ENCODE assay signal across 9 mouse cellular contexts in the genomic region with DNA sequence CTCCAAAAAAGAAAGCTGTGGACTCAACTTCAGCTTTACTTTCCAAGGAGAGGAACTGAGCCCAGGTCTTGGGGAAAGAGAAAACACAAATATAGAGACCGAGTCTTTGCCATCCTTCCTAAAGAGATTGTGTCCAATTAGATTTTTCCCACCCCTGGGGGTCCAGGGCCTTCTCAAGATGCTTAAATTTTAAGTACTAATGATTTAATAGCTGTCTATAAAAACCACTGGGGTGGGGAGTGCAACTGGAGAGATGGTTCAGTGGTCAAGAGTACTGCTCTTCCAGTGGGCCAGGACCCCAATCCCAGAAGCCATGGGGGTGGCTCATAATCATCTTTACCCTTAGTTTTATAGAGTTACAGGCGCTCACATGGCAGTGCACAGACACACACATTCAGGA. TPM values are rescaled to one million over a fixed set of nuclear protein-coding genes. Genes with fewer than 3 reads are reported as not detected.
A peak's percentile ranks its signal among the peaks of the same experiment; 100 is the strongest.
DNase-seq lines count a peak whose midpoint lies in the region; ATAC-seq and TF ChIP-seq lines count a peak whose summit lies in the region.
"Had no signal": no experiment of that assay in that cellular context is flagged by ENCODE, and none has a peak within 500 bp of the region (broad histone marks: within the 10 kb centered on the region; RNA-seq: fewer than 3 reads in every experiment).

No protein-coding gene starts in this region.

- H3K4me2 ChIP-seq in heart, postnatal 0 days (ENCODE audit: low read depth, low read length) = peak overlapping the region; percentile 80
- peak overlapping the region; percentile 89; the same call in 1 of the 2 replicates for H3K4me2 ChIP-seq in stomach, embryonic 15.5 days
- no peak overlapping the region; the same call in 1 of the 2 replicates for H3K4me2 ChIP-seq in stomach, postnatal 0 days (replicated peaks; ENCODE audit: low read depth)
- H3K4me2 ChIP-seq in limb, embryonic 14.5 days (replicated peaks; ENCODE audit: low read depth, low read length, severe bottlenecking) = no peak overlapping the region
- peak overlapping the region; percentile 63; the same call in 1 of the 2 replicates for H3K4me2 ChIP-seq in stomach, embryonic 16.5 days (ENCODE audit: low read depth, low read length)

- peak overlapping the region; percentile 31; the same call in 1 of the 2 replicates for H3K9ac ChIP-seq in heart, postnatal 0 days (replicated peaks; ENCODE audit: low read depth, low read length)
- H3K9ac ChIP-seq in stomach, embryonic 15.5 days = no peak overlapping the region
- H3K9ac ChIP-seq in stomach, postnatal 0 days (ENCODE audit: low read length) = no peak overlapping the region
- H3K9ac ChIP-seq in limb, embryonic 14.5 days (ENCODE audit: low read depth, low read length, severe bottlenecking) = peak overlapping the region; percentile 12; the same call in 1 of the 2 replicates
- no peak overlapping the region for H3K9ac ChIP-seq in stomach, embryonic 16.5 days (ENCODE audit: low read length)

- no peak overlapping the region for H3K27ac ChIP-seq in heart, postnatal 0 days (ENCODE audit: low read depth)
- no peak overlapping the region for H3K27ac ChIP-seq in stomach, embryonic 15.5 days
- H3K27ac ChIP-seq in stomach, postnatal 0 days (replicated peaks) = no peak overlapping the region
- no peak overlapping the region for H3K27ac ChIP-seq in limb, embryonic 14.5 days (replicated peaks; ENCODE audit: low read depth, low read length)
- no peak overlapping the region for H3K27ac ChIP-seq in stomach, embryonic 16.5 days (ENCODE audit: low read length)

- no peak for DNase-seq in heart, postnatal 0 days (ENCODE audit: low spot score)
- no peak for DNase-seq in heart, adult 8-10 months (ENCODE audit: low spot score)
- DNase-seq in stomach, postnatal 0 days (ENCODE audit: low spot score) = no peak
- DNase-seq in limb, embryonic 14.5 days (ENCODE audit: low spot score) = no peak
- DNase-seq in adrenal gland, adult 18-20 months (ENCODE audit: low spot score in 2 of 2) = no peak
- DNase-seq: kidney, adult 11 months had no signal

- peak overlapping the region; percentile 71; the same call in 1 of the 2 replicates for H3K4me3 ChIP-seq in heart, postnatal 0 days (ENCODE audit: low read depth, low read length)
- no peak overlapping the region for H3K4me3 ChIP-seq in stomach, embryonic 15.5 days (replicated peaks)
- no peak overlapping the region for H3K4me3 ChIP-seq in stomach, postnatal 0 days (ENCODE audit: low read depth, low read length)
- H3K4me3 ChIP-seq in limb, embryonic 14.5 days (replicated peaks; ENCODE audit: low read length) = no peak overlapping the region
- H3K4me3 ChIP-seq in stomach, embryonic 16.5 days (replicated peaks; ENCODE audit: low read length) = no peak overlapping the region

- no peak for TF ChIP-seq POLR2A in limb, embryonic 14.5 days (IDR thresholded peaks at IDR 0.05; ENCODE audit: borderline replicate concordance, extremely low read depth, insufficient read depth, insufficient read length)

- no peak for TF ChIP-seq EP300 in heart, postnatal 0 days (IDR thresholded peaks at IDR 0.05; ENCODE audit: low read depth)
- no peak for TF ChIP-seq EP300 in stomach, postnatal 0 days (optimal IDR thresholded peaks at IDR 0.05)

- H3K9me3 ChIP-seq in heart, postnatal 0 days (replicated peaks; ENCODE audit: control insufficient read depth, low read length) = no peaks in the 10 kb centered on the region
- no peaks in the 10 kb centered on the region for H3K9me3 ChIP-seq in stomach, embryonic 15.5 days
- H3K9me3 ChIP-seq in stomach, postnatal 0 days (ENCODE audit: control insufficient read depth, low read length) = no peaks in the 10 kb centered on the region
- H3K9me3 ChIP-seq in limb, embryonic 14.5 days (ENCODE audit: control insufficient read depth, low read length) = no peaks in the 10 kb centered on the region
- no peaks in the 10 kb centered on the region for H3K9me3 ChIP-seq in stomach, embryonic 16.5 days (replicated peaks; ENCODE audit: control insufficient read depth, low read length)

- WGBS in heart, postnatal 0 days = 90% methylated on average over 2 of the region's 2 CpGs
- 84% methylated on average over 2 of the region's 2 CpGs for WGBS in stomach, embryonic 15.5 days
- 90% methylated on average over 2 of the region's 2 CpGs for whole genome bisulfite sequencing in stomach, postnatal 0 days
- 77% methylated on average over 2 of the region's 2 CpGs for WGBS in limb, embryonic 14.5 days
- 90% methylated on average over 2 of the region's 2 CpGs for WGBS in stomach, embryonic 16.5 days

- H3K36me3 ChIP-seq in heart, postnatal 0 days (replicated peaks; ENCODE audit: control insufficient read depth, insufficient read depth, low read length) = peaks cover 14% of the 10 kb centered on the region; the same call in 1 of the 2 replicates
- H3K36me3 ChIP-seq in stomach, embryonic 15.5 days = peaks cover 5% of the 10 kb centered on the region; the same call in 1 of the 2 replicates
- H3K36me3 ChIP-seq in stomach, postnatal 0 days (ENCODE audit: control insufficient read depth, insufficient read depth, low read length) = 0 out of 2 replicates have a peak, but pooled peaks cover 2% of the 10 kb centered on the region
- peaks cover 20% of the 10 kb centered on the region for H3K36me3 ChIP-seq in limb, embryonic 14.5 days (ENCODE audit: control insufficient read depth, insufficient read depth, low read length)
- no peaks in the 10 kb centered on the region for H3K36me3 ChIP-seq in stomach, embryonic 16.5 days (ENCODE audit: control insufficient read depth, insufficient read depth, low read length)

- no peaks in the 10 kb centered on the region for H3K27me3 ChIP-seq in heart, postnatal 0 days (ENCODE audit: control insufficient read depth, insufficient read depth, low read length)
- no peaks in the 10 kb centered on the region for H3K27me3 ChIP-seq in stomach, embryonic 15.5 days (replicated peaks)
- H3K27me3 ChIP-seq in stomach, postnatal 0 days (ENCODE audit: control insufficient read depth, insufficient read depth, low read length) = no peaks in the 10 kb centered on the region
- H3K27me3 ChIP-seq in limb, embryonic 14.5 days (ENCODE audit: control insufficient read depth, insufficient read depth, low read length) = no peaks in the 10 kb centered on the region
- no peaks in the 10 kb centered on the region for H3K27me3 ChIP-seq in stomach, embryonic 16.5 days (ENCODE audit: control insufficient read depth, insufficient read depth, low read length)

- no peak for TF ChIP-seq CTCF in heart, postnatal 0 days (IDR thresholded peaks at IDR 0.05; ENCODE audit: low read depth)
- no peak for TF ChIP-seq CTCF in stomach, postnatal 0 days (IDR thresholded peaks at IDR 0.05; ENCODE audit: low read depth)

- H3K4me1 ChIP-seq in heart, postnatal 0 days (ENCODE audit: control insufficient read depth, insufficient read depth) = 0 out of 2 replicates have a peak, but pooled peaks cover 10% of the 10 kb centered on the region
- peaks cover 14% of the 10 kb centered on the region for H3K4me1 ChIP-seq in stomach, embryonic 15.5 days
- peaks cover 3% of the 10 kb centered on the region; the same call in 1 of the 2 replicates for H3K4me1 ChIP-seq in stomach, postnatal 0 days (replicated peaks; ENCODE audit: control insufficient read depth, insufficient read depth)
- peaks cover 9% of the 10 kb centered on the region for H3K4me1 ChIP-seq in limb, embryonic 14.5 days (ENCODE audit: control insufficient read depth, insufficient read depth, low read length)
- peaks cover 15% of the 10 kb centered on the region for H3K4me1 ChIP-seq in stomach, embryonic 16.5 days (ENCODE audit: control insufficient read depth, insufficient read depth, low read length)

- ATAC-seq in heart, postnatal 0 days (ENCODE audit: insufficient read depth, low read depth) = no peak
- no peak for ATAC-seq in stomach, embryonic 15.5 days (ENCODE audit: insufficient read depth, low FRiP score, low read depth)
- ATAC-seq in stomach, postnatal 0 days (ENCODE audit: low FRiP score, low TSS enrichment) = no peak
- ATAC-seq in limb, embryonic 14.5 days (ENCODE audit: low FRiP score, low read depth) = no peak
- no peak for ATAC-seq in stomach, embryonic 16.5 days (ENCODE audit: insufficient read depth, low FRiP score)
- no peak for ATAC-seq in monocyte, adult 5-6 weeks (replicated peaks; ENCODE audit: insufficient number of reproducible peaks, low FRiP score, low TSS enrichment, poor library complexity, severe bottlenecking)

RNA-seq across cellular contexts. Expression of gene Akap8l, which starts 2.0 kb away (rescaled TPM):
- 38.5 and 80.6 TPM in 2 replicates for total RNA-seq in heart, postnatal 0 days (2014; rRNA removed; ENCODE audit: low replicate concordance)
- 66.4 and 70.8 TPM in 2 replicates for polyA plus RNA-seq in heart, postnatal 0 days (2015; fragmentation: Nextera tagmentation; extraction: Ambion mirVana)
- total RNA-seq in heart, adult 8-10 months (2022) = 10 to 100 TPM; 41.4 to 55.8 (median 46.3) TPM
- polyA plus RNA-seq in stomach, embryonic 15.5 days (2015; fragmentation: Nextera tagmentation; extraction: Ambion mirVana) = 83.5 and 91.1 TPM in 2 replicates
- 25.2 and 31.7 TPM in 2 replicates for polyA plus RNA-seq in stomach, postnatal 0 days (2015; fragmentation: Nextera tagmentation; extraction: Ambion mirVana)
- 157 and 162 TPM in 2 replicates for polyA plus RNA-seq in limb, embryonic 14.5 days (2012; rRNA removed)
- 67.5 and 74.0 TPM in 2 replicates for polyA plus RNA-seq in limb, embryonic 14.5 days (2014; fragmentation: Nextera tagmentation; extraction: Ambion mirVana)
- 72.0 and 78.9 TPM in 2 replicates for polyA plus RNA-seq in stomach, embryonic 16.5 days (2015; fragmentation: Nextera tagmentation; extraction: Ambion mirVana)
- 111 to 195 TPM (median 157 TPM) in 3 replicates for total RNA-seq in monocyte, adult 5-6 weeks (2017)
- 100 to 1,000 TPM in 1 of 2 experiments, 10 to 100 TPM in 1; 98.4 to 128 TPM for total RNA-seq in adrenal gland, adult 18-20 months (2021)

RNA-seq across cellular contexts. Expression of gene Akap8, which starts 27.4 kb away (rescaled TPM):
- total RNA-seq in heart, postnatal 0 days (2014; rRNA removed; ENCODE audit: low replicate concordance) = 65.8 and 110 TPM in 2 replicates
- polyA plus RNA-seq in heart, postnatal 0 days (2015; fragmentation: Nextera tagmentation; extraction: Ambion mirVana) = 31.0 and 40.2 TPM in 2 replicates
- total RNA-seq in heart, adult 8-10 months (2022) = 10 to 100 TPM; 34.6 to 51.5 (median 44.6) TPM
- polyA plus RNA-seq in stomach, embryonic 15.5 days (2015; fragmentation: Nextera tagmentation; extraction: Ambion mirVana) = 86.1 and 98.3 TPM in 2 replicates
- 30.3 and 31.0 TPM in 2 replicates for polyA plus RNA-seq in stomach, postnatal 0 days (2015; fragmentation: Nextera tagmentation; extraction: Ambion mirVana)
- 108 and 110 TPM in 2 replicates for polyA plus RNA-seq in limb, embryonic 14.5 days (2012; rRNA removed)
- 36.9 and 46.9 TPM in 2 replicates for polyA plus RNA-seq in limb, embryonic 14.5 days (2014; fragmentation: Nextera tagmentation; extraction: Ambion mirVana)
- polyA plus RNA-seq in stomach, embryonic 16.5 days (2015; fragmentation: Nextera tagmentation; extraction: Ambion mirVana) = 94.7 and 98.8 TPM in 2 replicates
- 203 to 241 TPM (median 213 TPM) in 3 replicates for total RNA-seq in monocyte, adult 5-6 weeks (2017)
- 10 to 100 TPM; 73.4 to 87.9 TPM for total RNA-seq in adrenal gland, adult 18-20 months (2021)

RNA-seq across cellular contexts. Expression of gene Wiz, which starts 40.8 kb away (rescaled TPM):
- total RNA-seq in heart, postnatal 0 days (2014; rRNA removed; ENCODE audit: low replicate concordance) = 14.2 and 21.4 TPM in 2 replicates
- 6.8 and 7.0 TPM in 2 replicates for polyA plus RNA-seq in heart, postnatal 0 days (2015; fragmentation: Nextera tagmentation; extraction: Ambion mirVana)
- 10 to 100 TPM; 14.0 to 17.2 (median 15.4) TPM for total RNA-seq in heart, adult 8-10 months (2022)
- polyA plus RNA-seq in stomach, embryonic 15.5 days (2015; fragmentation: Nextera tagmentation; extraction: Ambion mirVana) = 26.2 and 31.2 TPM in 2 replicates
- polyA plus RNA-seq in stomach, postnatal 0 days (2015; fragmentation: Nextera tagmentation; extraction: Ambion mirVana) = 9.6 and 13.4 TPM in 2 replicates
- polyA plus RNA-seq in limb, embryonic 14.5 days (2012; rRNA removed) = 63.8 and 80.0 TPM in 2 replicates
- polyA plus RNA-seq in limb, embryonic 14.5 days (2014; fragmentation: Nextera tagmentation; extraction: Ambion mirVana) = 36.0 and 41.1 TPM in 2 replicates
- polyA plus RNA-seq in stomach, embryonic 16.5 days (2015; fragmentation: Nextera tagmentation; extraction: Ambion mirVana) = 23.7 and 24.5 TPM in 2 replicates
- total RNA-seq in monocyte, adult 5-6 weeks (2017) = 3.1 to 11.8 TPM (median 6.5 TPM) in 3 replicates
- total RNA-seq in adrenal gland, adult 18-20 months (2021) = 10 to 100 TPM; 42.5 to 49.1 TPM

RNA-seq across cellular contexts. Expression of gene Rasal3, which starts 55.0 kb away (rescaled TPM):
- 7.3 and 15.0 TPM in 2 replicates for total RNA-seq in heart, postnatal 0 days (2014; rRNA removed; ENCODE audit: low replicate concordance)
- 0.40 TPM in 2 replicates for polyA plus RNA-seq in heart, postnatal 0 days (2015; fragmentation: Nextera tagmentation; extraction: Ambion mirVana)
- 1 to 10 TPM in 1 of 4 experiments, under 1 TPM in 3; 0.33 to 1.2 (median 0.61) TPM for total RNA-seq in heart, adult 8-10 months (2022)
- 2.1 TPM in 2 replicates for polyA plus RNA-seq in stomach, embryonic 15.5 days (2015; fragmentation: Nextera tagmentation; extraction: Ambion mirVana)
- polyA plus RNA-seq in stomach, postnatal 0 days (2015; fragmentation: Nextera tagmentation; extraction: Ambion mirVana) = 0.56 and 0.63 TPM in 2 replicates
- polyA plus RNA-seq in limb, embryonic 14.5 days (2012; rRNA removed) = 2.9 and 3.0 TPM in 2 replicates
- 1.9 and 2.0 TPM in 2 replicates for polyA plus RNA-seq in limb, embryonic 14.5 days (2014; fragmentation: Nextera tagmentation; extraction: Ambion mirVana)
- polyA plus RNA-seq in stomach, embryonic 16.5 days (2015; fragmentation: Nextera tagmentation; extraction: Ambion mirVana) = 1.8 and 2.1 TPM in 2 replicates
- total RNA-seq in monocyte, adult 5-6 weeks (2017) = 48.3 to 120 TPM (median 73.9 TPM) in 3 replicates
- total RNA-seq in adrenal gland, adult 18-20 months (2021) = 1 to 10 TPM; 2.0 to 3.0 TPM

Comparison
In these comparisons a context has a peak if more than half of its experiments do, and no peak if none do; other contexts are left out.
1. H3K4me2 ChIP-seq: peak in heart, postnatal 0 days (single experiment), stomach, embryonic 15.5 days (single experiment) and stomach, embryonic 16.5 days (single experiment); none in stomach, postnatal 0 days (single experiment) and limb, embryonic 14.5 days (single experiment).
2. H3K9ac ChIP-seq: peak in heart, postnatal 0 days (single experiment) and limb, embryonic 14.5 days (single experiment); none in stomach, embryonic 15.5 days (single experiment), stomach, postnatal 0 days (single experiment) and stomach, embryonic 16.5 days (single experiment).